Mouse (Mus musculus) 3134 (cell line): ENCODE results near the gene Nipbl.
"Not testable (repeated sequence)": the region's sequence is repeated elsewhere in the genome, so short reads cannot be mapped to it uniquely, and the experiment has no call there.

ENCODE experiments used
- DNase-seq: peaks from one replicate; pipeline ENCODE4 v3.0.0-alpha.2; 2011; ENCODE audit warnings: low spot score; ENCODE audit not compliant: insufficient read length; ENCODE audit errors: extremely low read depth

The Nipbl gene

GRCm38 (mm10) chr15:8443926-8444889, at the start of gene Nipbl:
TSS of gene Nipbl (minus strand) at chr15:8444463.
- DNase-seq, result peak; percentile 80

GRCm38 (mm10) chr15:8485261-8485660, 41.0 kb upstream of the Nipbl start:
- no peak for DNase-seq

DNA sequence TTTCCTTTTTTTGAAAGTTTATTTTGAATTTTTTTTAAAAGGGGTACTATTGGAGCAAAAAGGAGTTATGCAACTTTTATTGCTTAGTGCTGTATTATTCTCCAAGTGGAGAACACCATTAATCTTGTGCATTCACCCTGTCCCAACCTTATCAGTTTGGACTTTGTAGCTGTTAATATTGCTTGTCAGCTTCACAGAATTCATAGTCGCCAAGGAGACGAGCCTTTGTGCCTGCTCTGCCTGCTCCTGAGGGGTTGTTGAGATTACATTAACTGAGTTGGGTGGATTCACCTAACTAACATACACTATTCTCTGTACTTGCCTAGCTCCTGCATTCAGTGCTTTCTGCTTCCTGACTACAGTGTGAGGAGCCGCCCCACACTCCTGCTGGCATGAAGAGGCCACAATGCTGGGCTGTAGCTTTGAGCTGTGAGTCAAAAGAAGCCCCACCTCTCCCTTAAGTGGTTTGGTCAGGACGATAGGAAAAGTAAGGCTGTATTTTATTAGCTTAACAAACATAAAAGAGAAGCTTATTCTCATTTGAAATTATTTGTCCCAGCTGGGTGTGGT, 24.8 kb upstream of the Nipbl start:
- no peak for DNase-seq

GRCm38 (mm10) chr15:8463521-8463920, 19.3 kb upstream of the Nipbl start:
- DNase-seq, result no peak

DNA sequence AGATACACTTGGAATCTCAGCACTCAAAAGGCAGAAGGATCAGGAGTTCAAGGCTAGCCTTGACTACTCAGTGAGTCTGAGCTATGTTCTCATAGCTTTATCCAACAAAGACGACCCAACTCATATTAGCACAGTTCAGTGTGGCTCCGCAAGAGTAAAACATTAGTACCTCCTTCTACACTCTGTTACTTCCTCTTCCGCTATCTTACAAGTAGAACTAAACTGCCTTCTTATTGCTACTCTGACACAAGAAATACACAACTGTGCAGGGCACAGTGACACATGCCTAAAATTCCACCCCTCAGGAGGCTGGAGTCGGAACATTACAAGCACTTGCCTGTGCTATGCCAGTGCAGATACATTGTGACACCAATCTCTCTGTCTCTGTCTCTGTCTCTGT, 18.5 kb upstream of the Nipbl start:
- DNase-seq, result no peak

DNA sequence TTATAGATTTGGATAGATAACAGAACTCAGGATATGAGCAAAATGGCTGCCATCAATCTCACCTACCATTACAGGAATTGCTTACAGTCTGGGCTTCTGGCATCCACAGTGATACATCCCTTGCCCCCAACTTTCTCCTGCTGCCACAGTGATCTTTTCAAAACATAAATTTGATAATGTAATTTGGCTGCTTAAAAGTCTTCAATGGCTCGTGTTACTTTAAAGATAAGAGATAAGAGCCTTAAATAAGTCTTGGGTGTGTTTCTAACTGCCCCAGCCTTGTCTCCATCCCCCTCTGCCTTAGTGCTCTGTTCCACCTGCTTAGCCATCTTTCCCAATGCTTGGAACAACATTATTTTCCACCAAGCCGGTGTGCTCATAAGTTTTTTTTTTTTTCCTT, 16.6 kb upstream of the Nipbl start:
- no peak for DNase-seq

DNA sequence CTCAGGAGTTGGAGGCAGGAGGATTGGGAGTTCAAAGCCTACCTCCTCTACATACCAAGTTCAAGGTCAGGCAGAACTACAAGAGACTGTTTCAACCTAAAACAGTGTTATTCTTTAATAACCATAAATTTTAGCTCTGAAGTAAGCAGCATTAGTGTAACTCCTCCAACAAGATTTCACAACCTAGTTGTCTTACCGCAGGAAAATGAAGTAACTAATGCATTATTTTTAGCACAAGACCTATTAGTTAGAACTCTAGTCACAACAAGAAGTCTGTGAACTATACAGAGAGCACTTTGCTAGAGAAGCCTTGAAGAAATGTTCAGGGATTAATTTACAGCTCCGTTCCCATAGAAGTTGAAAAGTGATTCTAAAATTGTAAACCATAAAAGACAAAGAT, 15.7 kb upstream of the Nipbl start:
- DNase-seq, result no peak

DNA sequence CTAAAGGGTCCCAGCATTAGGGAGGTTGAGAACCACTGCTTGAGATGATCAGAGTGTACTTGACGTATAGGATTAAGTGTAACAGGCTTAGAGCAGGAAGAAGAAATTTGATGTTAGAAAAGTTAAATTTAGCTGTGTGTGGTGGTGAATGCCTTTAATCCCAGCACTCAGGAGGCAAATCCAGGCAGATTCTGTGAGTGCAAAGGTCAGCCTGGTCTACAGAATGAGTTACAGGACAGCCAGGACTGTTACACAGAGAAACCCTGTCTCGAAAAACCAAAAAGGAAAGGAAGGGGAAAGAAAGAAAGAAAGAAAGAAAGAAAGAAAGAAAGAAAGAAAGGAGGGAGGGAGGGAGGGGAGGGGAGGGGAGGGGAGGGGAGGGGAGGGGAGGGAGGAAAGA, 12.0 kb upstream of the Nipbl start:
- DNase-seq, result not testable (repeated sequence)

- no peak for DNase-seq
Measured at GRCm38 (mm10) chr15:8455486-8455885, 11.2 kb upstream of the Nipbl start.

- peak; percentile 20 for DNase-seq
Measured at GRCm38 (mm10) chr15:8451071-8451470, 6.8 kb upstream of the Nipbl start.

- no peak for DNase-seq
Measured at GRCm38 (mm10) chr15:8447193-8447767, 3.0 kb upstream of the Nipbl start.

GRCm38 (mm10) chr15:8446435-8446834, 2.2 kb upstream of the Nipbl start:
- DNase-seq, result peak; percentile 71

DNA sequence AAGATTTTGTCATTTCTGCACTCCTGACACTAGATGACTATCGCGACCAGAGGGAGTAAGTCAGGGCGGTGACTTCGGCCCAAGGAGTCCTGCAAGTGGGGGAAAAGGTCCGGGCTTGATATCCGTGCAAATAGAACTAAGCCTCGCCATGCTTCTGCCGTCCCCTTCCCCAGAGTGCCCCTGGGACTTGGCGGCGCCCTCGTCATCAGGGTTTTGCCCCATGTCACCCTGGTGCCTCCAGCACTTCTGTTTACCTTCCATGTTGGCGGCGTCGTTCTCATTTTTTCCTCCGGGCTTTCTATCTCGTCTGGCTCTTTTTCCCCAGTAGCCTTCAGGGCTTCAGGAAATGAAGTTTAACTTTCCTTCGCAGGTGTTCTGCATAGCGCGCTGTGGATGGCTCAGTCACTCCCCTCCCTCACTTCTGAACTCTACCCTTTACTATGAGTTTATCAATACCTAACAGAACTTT, 1.7 kb upstream of the Nipbl start:
- peak; percentile 69 for DNase-seq

GRCm38 (mm10) chr15:8444890-8445597, 781 bp upstream of the Nipbl start:
- DNase-seq, result peak; percentile 89

- peak; percentile 73 for DNase-seq
Measured at GRCm38 (mm10) chr15:8443168-8443925, 916 bp downstream of the Nipbl start.

DNA sequence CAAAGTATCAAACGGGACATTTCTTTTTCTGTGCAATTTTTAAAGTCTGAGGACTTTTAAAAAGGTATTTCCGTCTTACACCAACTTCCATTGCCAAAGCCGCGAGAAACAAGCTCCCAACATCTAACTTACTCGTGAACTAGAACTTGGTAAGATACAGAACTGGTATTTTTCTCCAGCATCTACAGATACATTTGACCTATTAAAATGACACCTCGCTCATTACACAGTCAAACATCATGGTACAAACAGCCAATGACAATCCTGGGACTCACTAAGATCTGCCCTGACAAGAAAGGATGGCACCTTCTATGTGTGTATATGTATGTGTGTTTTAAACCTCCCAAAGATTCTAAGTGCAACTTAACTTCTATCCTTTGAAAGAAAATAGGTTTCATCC, 1.5 kb downstream of the Nipbl start:
- DNase-seq, result no peak

GRCm38 (mm10) chr15:8442156-8442555, 2.1 kb downstream of the Nipbl start:
- DNase-seq, result peak; percentile 42

DNA sequence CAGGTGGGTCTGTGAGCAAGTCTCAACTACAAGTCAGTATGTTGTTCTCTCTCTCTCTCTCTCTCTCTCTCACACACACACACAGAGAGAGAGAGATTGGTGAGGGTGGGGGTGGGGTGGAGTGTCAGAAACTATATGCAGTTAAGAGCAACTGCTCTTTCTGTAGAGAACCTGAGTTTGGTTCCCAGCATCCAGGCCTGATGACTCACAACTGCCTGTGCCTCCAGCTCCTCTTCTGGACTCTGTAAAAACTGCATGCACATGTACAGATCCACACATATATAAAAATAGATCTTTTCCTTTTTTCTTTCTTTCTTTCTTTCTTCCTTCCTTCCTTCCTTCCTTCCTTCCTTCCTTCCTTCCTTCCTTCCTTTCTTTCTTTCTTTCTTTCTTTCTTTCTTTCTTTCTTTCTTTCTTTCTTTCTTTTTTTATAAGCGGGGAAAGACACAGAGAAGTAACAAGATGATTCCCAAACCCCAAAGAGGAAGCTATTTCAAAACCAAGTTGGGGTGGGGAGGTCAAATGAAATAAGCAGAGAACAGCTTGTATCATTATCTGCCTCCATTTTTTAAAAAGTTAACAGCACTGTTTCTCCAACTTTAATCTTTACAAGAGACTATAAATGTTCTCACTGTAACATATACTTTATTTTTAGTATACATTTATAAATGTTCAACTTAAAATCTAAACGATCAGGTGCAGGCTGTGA, 10.9 kb downstream of the Nipbl start:
- no peak for DNase-seq

DNA sequence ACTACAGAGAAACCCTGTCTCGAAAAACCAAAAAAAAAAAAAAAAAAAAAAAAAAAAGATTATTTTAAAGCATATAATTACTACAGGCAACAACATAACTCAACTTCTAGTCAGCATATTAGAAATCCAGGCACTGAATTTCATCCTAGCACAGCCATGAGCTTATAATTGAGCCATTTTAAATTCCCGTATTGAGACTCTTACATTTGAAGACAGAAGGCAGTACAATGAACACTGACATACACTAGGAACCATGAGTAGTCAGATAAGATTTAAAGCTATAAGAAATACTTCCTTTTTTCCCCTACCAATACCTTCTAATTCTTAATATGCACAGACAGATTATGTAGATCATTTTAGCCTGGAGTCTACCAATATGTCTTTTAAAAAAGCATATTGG, 11.7 kb downstream of the Nipbl start:
- DNase-seq, result no peak

DNA sequence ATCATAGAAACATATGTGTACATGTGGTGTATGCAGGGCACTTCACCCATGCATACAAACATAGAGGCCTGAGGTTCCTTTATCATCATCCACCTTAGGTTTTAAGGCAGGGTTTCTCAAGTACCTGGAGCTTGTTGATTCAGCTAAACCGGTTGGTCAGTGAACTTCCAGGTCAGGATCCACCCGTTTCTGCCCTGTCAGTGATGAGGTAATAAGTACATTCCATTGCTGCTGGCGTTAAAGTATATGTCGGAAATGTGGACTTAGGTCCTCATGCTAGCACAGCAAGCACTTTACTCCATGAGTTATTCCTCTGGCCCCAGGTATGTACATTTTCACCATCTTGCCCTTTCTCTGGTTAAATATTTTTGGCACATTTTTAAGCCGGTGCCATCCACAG, 14.8 kb downstream of the Nipbl start:
- DNase-seq, result no peak
